Mouse (Mus musculus): ENCODE measurements at regions not wholly inside any gene's neighbourhood (a gene's known extent, or its start where the extent isn't known, plus 50 kb on each side); places are given as distances from the start of the nearest gene placed in this dataset.

- Histone ChIP-seq H3K4me3 (replicated peaks; ENCODE audit: low read depth, low read length) (no peak overlapping the region), H3K36me3 (ENCODE audit: control insufficient read depth, insufficient read depth, low read length) (no peaks in the 10 kb centered on the region), H3K9me3 (ENCODE audit: control insufficient read depth, low read length) (peaks cover 7% of the 10 kb centered on the region), H3K27me3 (ENCODE audit: control insufficient read depth, insufficient read depth, low read length) (no peaks in the 10 kb centered on the region), H3K27ac (replicated peaks; ENCODE audit: low read depth, low read length) (no peak overlapping the region), H3K4me1 (ENCODE audit: control insufficient read depth, insufficient read depth, low read length) (no peaks in the 10 kb centered on the region), H3K4me2 (ENCODE audit: low read length) (no peak overlapping the region), H3K9ac (replicated peaks; ENCODE audit: low read length) (no peak overlapping the region)
- 70% methylated on average over 5 of the region's 5 CpGs for WGBS
- DNase-seq (no peak), ATAC-seq (ENCODE audit: low FRiP score, low TSS enrichment) (no peak)
Observed at GRCm38 (mm10) chr10:41018888-41019287, 53.2 kb downstream of the Gpr6 start.

- H3K36me3 ChIP-seq (ENCODE audit: control insufficient read depth, insufficient read depth, low read length), result no peaks in the 10 kb centered on the region
- H3K4me2 ChIP-seq (ENCODE audit: low read length), result no peak overlapping the region
- no peak overlapping the region for H3K27ac ChIP-seq (replicated peaks; ENCODE audit: low read depth, low read length)
- no peaks in the 10 kb centered on the region for H3K4me1 ChIP-seq (ENCODE audit: control insufficient read depth, insufficient read depth, low read length)
- WGBS, result 38% methylated on average over 7 of the region's 7 CpGs
- H3K4me3 ChIP-seq (replicated peaks; ENCODE audit: low read depth, low read length), result no peak overlapping the region
- H3K9me3 ChIP-seq (ENCODE audit: control insufficient read depth, low read length), result peaks cover 7% of the 10 kb centered on the region
- DNase-seq (no peak), ATAC-seq (ENCODE audit: low FRiP score, low TSS enrichment) (no peak)
- no peak overlapping the region for H3K9ac ChIP-seq (replicated peaks; ENCODE audit: low read length)
- no peaks in the 10 kb centered on the region for H3K27me3 ChIP-seq (ENCODE audit: control insufficient read depth, insufficient read depth, low read length)
Observed at GRCm38 (mm10) chr10:41016547-41016946, 55.5 kb downstream of the Gpr6 start.

- H3K27me3 ChIP-seq (ENCODE audit: control insufficient read depth, insufficient read depth, low read length), result no peaks in the 10 kb centered on the region
- H3K4me2 ChIP-seq (ENCODE audit: low read length), result no peak overlapping the region
- DNase-seq (peak; percentile 84), ATAC-seq (ENCODE audit: low FRiP score, low TSS enrichment) (peak; percentile 62)
- peaks cover 3% of the 10 kb centered on the region; the same call in 1 of the 2 replicates for H3K9me3 ChIP-seq (ENCODE audit: control insufficient read depth, low read length)
- 33% methylated on average over 4 of the region's 4 CpGs for WGBS
- H3K36me3 ChIP-seq (ENCODE audit: control insufficient read depth, insufficient read depth, low read length), result no peaks in the 10 kb centered on the region
- H3K9ac ChIP-seq (replicated peaks; ENCODE audit: low read length), result no peak overlapping the region
- no peak overlapping the region for H3K4me3 ChIP-seq (replicated peaks; ENCODE audit: low read depth, low read length)
- no peak overlapping the region for H3K27ac ChIP-seq (replicated peaks; ENCODE audit: low read depth, low read length)
- H3K4me1 ChIP-seq (ENCODE audit: control insufficient read depth, insufficient read depth, low read length), result no peaks in the 10 kb centered on the region
Observed at GRCm38 (mm10) chr10:41015654-41016053, 56.4 kb downstream of the Gpr6 start.

- no peak overlapping the region for H3K9ac ChIP-seq (replicated peaks; ENCODE audit: low read length)
- H3K36me3 ChIP-seq (ENCODE audit: control insufficient read depth, insufficient read depth, low read length), result no peaks in the 10 kb centered on the region
- H3K27me3 ChIP-seq (ENCODE audit: control insufficient read depth, insufficient read depth, low read length), result no peaks in the 10 kb centered on the region
- DNase-seq (no peak), ATAC-seq (ENCODE audit: low FRiP score, low TSS enrichment) (no peak)
- no peak overlapping the region for H3K4me2 ChIP-seq (ENCODE audit: low read length)
- no peaks in the 10 kb centered on the region for H3K4me1 ChIP-seq (ENCODE audit: control insufficient read depth, insufficient read depth, low read length)
- no peak overlapping the region for H3K4me3 ChIP-seq (replicated peaks; ENCODE audit: low read depth, low read length)
- no peaks in the 10 kb centered on the region for H3K9me3 ChIP-seq (ENCODE audit: control insufficient read depth, low read length)
- WGBS, result 86% methylated on average over 2 of the region's 2 CpGs
- H3K27ac ChIP-seq (replicated peaks; ENCODE audit: low read depth, low read length), result no peak overlapping the region
Observed at GRCm38 (mm10) chr10:41010585-41010984, 61.5 kb downstream of the Gpr6 start.

GRCm38 (mm10) chr10:41007866-41008265, 64.2 kb downstream of the Gpr6 start:
- Histone ChIP-seq H3K27ac (replicated peaks; ENCODE audit: low read depth, low read length) (no peak overlapping the region), H3K27me3 (ENCODE audit: control insufficient read depth, insufficient read depth, low read length) (no peaks in the 10 kb centered on the region), H3K4me2 (ENCODE audit: low read length) (no peak overlapping the region), H3K9ac (replicated peaks; ENCODE audit: low read length) (no peak overlapping the region), H3K4me3 (replicated peaks; ENCODE audit: low read depth, low read length) (no peak overlapping the region), H3K9me3 (ENCODE audit: control insufficient read depth, low read length) (no peaks in the 10 kb centered on the region), H3K4me1 (ENCODE audit: control insufficient read depth, insufficient read depth, low read length) (no peaks in the 10 kb centered on the region), H3K36me3 (ENCODE audit: control insufficient read depth, insufficient read depth, low read length) (no peaks in the 10 kb centered on the region)
- no peak for ATAC-seq (ENCODE audit: low FRiP score, low TSS enrichment)
- no peak for DNase-seq
- WGBS, result 84% methylated on average over 3 of the region's 3 CpGs

GRCm38 (mm10) chr10:41006634-41007033, 65.5 kb downstream of the Gpr6 start:
- Histone ChIP-seq H3K4me3 (replicated peaks; ENCODE audit: low read depth, low read length) (no peak overlapping the region), H3K4me1 (ENCODE audit: control insufficient read depth, insufficient read depth, low read length) (no peaks in the 10 kb centered on the region), H3K27ac (replicated peaks; ENCODE audit: low read depth, low read length) (no peak overlapping the region), H3K27me3 (ENCODE audit: control insufficient read depth, insufficient read depth, low read length) (no peaks in the 10 kb centered on the region), H3K9me3 (ENCODE audit: control insufficient read depth, low read length) (no peaks in the 10 kb centered on the region), H3K9ac (replicated peaks; ENCODE audit: low read length) (no peak overlapping the region), H3K4me2 (ENCODE audit: low read length) (no peak overlapping the region), H3K36me3 (ENCODE audit: control insufficient read depth, insufficient read depth, low read length) (no peaks in the 10 kb centered on the region)
- no peak for ATAC-seq (ENCODE audit: low FRiP score, low TSS enrichment)
- DNase-seq, result no peak
- WGBS, result 82% methylated on average over 9 of the region's 9 CpGs

- H3K4me2 ChIP-seq (ENCODE audit: low read length), result no peak overlapping the region
- no peaks in the 10 kb centered on the region for H3K36me3 ChIP-seq (ENCODE audit: control insufficient read depth, insufficient read depth, low read length)
- H3K4me3 ChIP-seq (replicated peaks; ENCODE audit: low read depth, low read length), result no peak overlapping the region
- WGBS, result 89% methylated on average over 9 of the region's 9 CpGs
- no peaks in the 10 kb centered on the region for H3K9me3 ChIP-seq (ENCODE audit: control insufficient read depth, low read length)
- no peak overlapping the region for H3K9ac ChIP-seq (replicated peaks; ENCODE audit: low read length)
- DNase-seq (no peak), ATAC-seq (ENCODE audit: low FRiP score, low TSS enrichment) (no peak)
- no peaks in the 10 kb centered on the region for H3K4me1 ChIP-seq (ENCODE audit: control insufficient read depth, insufficient read depth, low read length)
- no peak overlapping the region for H3K27ac ChIP-seq (replicated peaks; ENCODE audit: low read depth, low read length)
- no peaks in the 10 kb centered on the region for H3K27me3 ChIP-seq (ENCODE audit: control insufficient read depth, insufficient read depth, low read length)
Observed at GRCm38 (mm10) chr10:41005776-41006175, 66.3 kb downstream of the Gpr6 start.

- no peaks in the 10 kb centered on the region for H3K9me3 ChIP-seq (ENCODE audit: control insufficient read depth, low read length)
- H3K27ac ChIP-seq (replicated peaks; ENCODE audit: low read depth, low read length), result no peak overlapping the region
- H3K4me3 ChIP-seq (replicated peaks; ENCODE audit: low read depth, low read length), result no peak overlapping the region
- no peaks in the 10 kb centered on the region for H3K36me3 ChIP-seq (ENCODE audit: control insufficient read depth, insufficient read depth, low read length)
- no peaks in the 10 kb centered on the region for H3K27me3 ChIP-seq (ENCODE audit: control insufficient read depth, insufficient read depth, low read length)
- H3K4me2 ChIP-seq (ENCODE audit: low read length), result no peak overlapping the region
- ATAC-seq (ENCODE audit: low FRiP score, low TSS enrichment), result peak; percentile 28; the same call in 1 of the 2 replicates
- 62% methylated on average over 3 of the region's 3 CpGs for WGBS
- no peak for DNase-seq
- no peaks in the 10 kb centered on the region for H3K4me1 ChIP-seq (ENCODE audit: control insufficient read depth, insufficient read depth, low read length)
- H3K9ac ChIP-seq (replicated peaks; ENCODE audit: low read length), result no peak overlapping the region
Observed at GRCm38 (mm10) chr10:41004753-41005152, 67.3 kb downstream of the Gpr6 start.

- 0 out of 2 replicates have a peak, but pooled peaks cover 4% of the 10 kb centered on the region for H3K4me1 ChIP-seq (ENCODE audit: control insufficient read depth, insufficient read depth, low read length)
- 30% methylated on average over 7 of the region's 7 CpGs for WGBS
- no peaks in the 10 kb centered on the region for H3K27me3 ChIP-seq (ENCODE audit: control insufficient read depth, insufficient read depth, low read length)
- ATAC-seq (ENCODE audit: low FRiP score, low TSS enrichment) (peak; percentile 87), DNase-seq (peak; percentile 95)
- H3K9ac ChIP-seq (replicated peaks; ENCODE audit: low read length), result no peak overlapping the region
- H3K36me3 ChIP-seq (ENCODE audit: control insufficient read depth, insufficient read depth, low read length), result no peaks in the 10 kb centered on the region
- H3K9me3 ChIP-seq (ENCODE audit: control insufficient read depth, low read length), result no peaks in the 10 kb centered on the region
- no peak overlapping the region for H3K27ac ChIP-seq (replicated peaks; ENCODE audit: low read depth, low read length)
- H3K4me2 ChIP-seq (ENCODE audit: low read length), result no peak overlapping the region
- no peak overlapping the region for H3K4me3 ChIP-seq (replicated peaks; ENCODE audit: low read depth, low read length)
Observed at GRCm38 (mm10) chr10:41004044-41004689, 67.9 kb downstream of the Gpr6 start.
